Mouse (Mus musculus): Measurements from ENCODE around the gene 2310003L06Rik. TPM values are rescaled to one million over a fixed set of nuclear protein-coding genes. Genes with fewer than 3 reads are reported as not detected.

2310003L06Rik gene
- total and polyA plus RNA-seq, 3 experiments: 0.05 TPM; not detected in 2

GRCm38 (mm10) chr5:87979139-87979538 is 9.9 kb downstream of the 2310003L06Rik start, which contains the start of gene Cabs1:
Cabs1 (plus strand) TSS chr5:87979439.
- Histone ChIP-seq H3K9me3 (replicated peaks) (no peaks in the 10 kb centered on the region), H3K4me3 (ENCODE audit: low read depth, low read length) (no peak within 1 kb of the TSS), H3K4me1 (ENCODE audit: insufficient read depth, low read depth, low read length) (no peaks in the 10 kb centered on the region), H3K27me3 (ENCODE audit: insufficient read depth, low read length) (no peaks in the 10 kb centered on the region), H3K36me3 (replicated peaks) (no peaks in the 10 kb centered on the region)
- ATAC-seq (ENCODE audit: extremely low read depth, insufficient number of reproducible peaks, low FRiP score, poor library complexity, severe bottlenecking) (no peak), DNase-seq (ENCODE audit: low spot score) (no peak)
- TF ChIP-seq GATA1 (IDR thresholded peaks at IDR 0.05; ENCODE audit: borderline replicate concordance, low read length): no peak
- TF ChIP-seq CTCF (IDR thresholded peaks at IDR 0.05; ENCODE audit: low read depth, low read length): no peak
- TF ChIP-seq POLR2AphosphoS5 (IDR thresholded peaks at IDR 0.05; ENCODE audit: insufficient replicate concordance, low read depth, low read length): no peak
- TF ChIP-seq GATA2 (IDR thresholded peaks at IDR 0.05; ENCODE audit: borderline replicate concordance, low read depth, low read length): no peak
- no peak for TF ChIP-seq TAL1 (conservative IDR thresholded peaks at IDR 0.05; ENCODE audit: low read depth, low read length)

GRCm38 (mm10) chr5:87982468-87983214 is 13.4 kb downstream of the 2310003L06Rik start:
- H3K9me3 ChIP-seq (replicated peaks): no peaks in the 10 kb centered on the region
- no peaks in the 10 kb centered on the region for H3K36me3 ChIP-seq (replicated peaks)
- H3K27me3 ChIP-seq (ENCODE audit: insufficient read depth, low read length): no peaks in the 10 kb centered on the region
- no peaks in the 10 kb centered on the region for H3K4me1 ChIP-seq (ENCODE audit: insufficient read depth, low read depth, low read length)
- H3K4me3 ChIP-seq (ENCODE audit: low read depth, low read length): no peak overlapping the region
- TF ChIP-seq CTCF (IDR thresholded peaks at IDR 0.05; ENCODE audit: low read depth, low read length) (no peak), GATA1 (IDR thresholded peaks at IDR 0.05; ENCODE audit: borderline replicate concordance, low read length) (no peak), TAL1 (conservative IDR thresholded peaks at IDR 0.05; ENCODE audit: low read depth, low read length) (no peak), POLR2AphosphoS5 (IDR thresholded peaks at IDR 0.05; ENCODE audit: insufficient replicate concordance, low read depth, low read length) (no peak)
- DNase-seq (ENCODE audit: low spot score) (no peak), ATAC-seq (ENCODE audit: extremely low read depth, insufficient number of reproducible peaks, low FRiP score, poor library complexity, severe bottlenecking) (no peak; the same call in 1 of the 2 replicates)

- Histone ChIP-seq H3K27me3 (ENCODE audit: insufficient read depth, low read length) (no peaks in the 10 kb centered on the region), H3K36me3 (replicated peaks) (no peaks in the 10 kb centered on the region), H3K4me3 (ENCODE audit: low read depth, low read length) (no peak within 1 kb of the TSS), H3K4me1 (ENCODE audit: insufficient read depth, low read depth, low read length) (no peaks in the 10 kb centered on the region), H3K9me3 (replicated peaks) (no peaks in the 10 kb centered on the region)
- ATAC-seq (ENCODE audit: extremely low read depth, insufficient number of reproducible peaks, low FRiP score, poor library complexity, severe bottlenecking) (no peak), DNase-seq (ENCODE audit: low spot score) (no peak)
- TF ChIP-seq GATA2 (IDR thresholded peaks at IDR 0.05; ENCODE audit: borderline replicate concordance, low read depth, low read length) (no peak), GATA1 (IDR thresholded peaks at IDR 0.05; ENCODE audit: borderline replicate concordance, low read length) (no peak), TAL1 (conservative IDR thresholded peaks at IDR 0.05; ENCODE audit: low read depth, low read length) (no peak), POLR2AphosphoS5 (IDR thresholded peaks at IDR 0.05; ENCODE audit: insufficient replicate concordance, low read depth, low read length) (no peak), CTCF (IDR thresholded peaks at IDR 0.05; ENCODE audit: low read depth, low read length) (no peak)
These were observed 33.0 kb downstream of the 2310003L06Rik start, which contains the start of gene Smr3a for GRCm38 (mm10) chr5:88002249-88002648. Smr3a (plus strand) TSS chr5:88002549.

- TF ChIP-seq TAL1 (conservative IDR thresholded peaks at IDR 0.05; ENCODE audit: low read depth, low read length) (no peak), CTCF (IDR thresholded peaks at IDR 0.05; ENCODE audit: low read depth, low read length) (no peak), POLR2AphosphoS5 (IDR thresholded peaks at IDR 0.05; ENCODE audit: insufficient replicate concordance, low read depth, low read length) (no peak), GATA2 (IDR thresholded peaks at IDR 0.05; ENCODE audit: borderline replicate concordance, low read depth, low read length) (no peak), GATA1 (IDR thresholded peaks at IDR 0.05; ENCODE audit: borderline replicate concordance, low read length) (no peak)
- Histone ChIP-seq H3K36me3 (replicated peaks) (no peaks in the 10 kb centered on the region), H3K4me1 (ENCODE audit: insufficient read depth, low read depth, low read length) (no peaks in the 10 kb centered on the region), H3K9me3 (replicated peaks) (no peaks in the 10 kb centered on the region), H3K27me3 (ENCODE audit: insufficient read depth, low read length) (no peaks in the 10 kb centered on the region), H3K4me3 (ENCODE audit: low read depth, low read length) (no peak overlapping the region)
- DNase-seq (ENCODE audit: low spot score) (no peak), ATAC-seq (ENCODE audit: extremely low read depth, insufficient number of reproducible peaks, low FRiP score, poor library complexity, severe bottlenecking) (no peak)
These were observed 36.0 kb downstream of the 2310003L06Rik start for GRCm38 (mm10) chr5:88005241-88005640.

Other genes starting within 250 kb of the 2310003L06Rik start
- gene Csn1s2a, start 194.9 kb upstream of the 2310003L06Rik start, total RNA-seq (2014; fragmentation: Nextera tagmentation): not detected in 2 replicates
- 0.29 and 0.38 TPM in 2 replicates for gene Csn1s2a, start 194.9 kb upstream of the 2310003L06Rik start, total RNA-seq (2017)
- gene Csn1s2a, start 194.9 kb upstream of the 2310003L06Rik start, polyA plus RNA-seq (2012): not detected in 2 replicates
- not detected in 2 replicates for gene Csn1s2b, start 161.4 kb upstream of the 2310003L06Rik start, total RNA-seq (2014; fragmentation: Nextera tagmentation)
- 0.23 TPM in 1 of 2 replicates, not detected in the other for gene Csn1s2b, start 161.4 kb upstream of the 2310003L06Rik start, total RNA-seq (2017)
- gene Csn1s2b, start 161.4 kb upstream of the 2310003L06Rik start, polyA plus RNA-seq (2012): not detected in 2 replicates
- not detected in 2 replicates for gene Prr27, start 143.8 kb upstream of the 2310003L06Rik start, total RNA-seq (2014; fragmentation: Nextera tagmentation)
- 0.11 TPM in 1 of 2 replicates, not detected in the other for gene Prr27, start 143.8 kb upstream of the 2310003L06Rik start, total RNA-seq (2017)
- not detected in 2 replicates for gene Prr27, start 143.8 kb upstream of the 2310003L06Rik start, polyA plus RNA-seq (2012)
- not detected in 2 replicates for gene Odam, start 84.4 kb upstream of the 2310003L06Rik start, total RNA-seq (2014; fragmentation: Nextera tagmentation)
- 0.11 TPM in 1 of 2 replicates, not detected in the other for gene Odam, start 84.4 kb upstream of the 2310003L06Rik start, total RNA-seq (2017)
- not detected in 2 replicates for gene Odam, start 84.4 kb upstream of the 2310003L06Rik start, polyA plus RNA-seq (2012)
- gene Csn3, start 43.9 kb upstream of the 2310003L06Rik start, total RNA-seq (2014; fragmentation: Nextera tagmentation): not detected in 2 replicates
- gene Csn3, start 43.9 kb upstream of the 2310003L06Rik start, total RNA-seq (2017): 0.16 and 0.23 TPM in 2 replicates
- gene Csn3, start 43.9 kb upstream of the 2310003L06Rik start, polyA plus RNA-seq (2012): not detected in 2 replicates
- not detected in 2 replicates for gene Gm28434, start 58 bp downstream of the 2310003L06Rik start, total RNA-seq (2014; fragmentation: Nextera tagmentation)
- not detected in 2 replicates for gene Gm28434, start 58 bp downstream of the 2310003L06Rik start, total RNA-seq (2017)
- not detected in 2 replicates for gene Gm28434, start 58 bp downstream of the 2310003L06Rik start, polyA plus RNA-seq (2012)
- not detected in 2 replicates for gene Cabs1, start 10.0 kb downstream of the 2310003L06Rik start, total RNA-seq (2014; fragmentation: Nextera tagmentation)
- gene Cabs1, start 10.0 kb downstream of the 2310003L06Rik start, total RNA-seq (2017): 0.33 TPM in 1 of 2 replicates, not detected in the other
- gene Cabs1, start 10.0 kb downstream of the 2310003L06Rik start, polyA plus RNA-seq (2012): not detected in 2 replicates
- not detected in 2 replicates for gene Smr3a, start 33.1 kb downstream of the 2310003L06Rik start, total RNA-seq (2014; fragmentation: Nextera tagmentation)
- not detected in 2 replicates for gene Smr3a, start 33.1 kb downstream of the 2310003L06Rik start, total RNA-seq (2017)
- gene Smr3a, start 33.1 kb downstream of the 2310003L06Rik start, polyA plus RNA-seq (2012): not detected in 2 replicates
- gene Smr2, start 117.1 kb downstream of the 2310003L06Rik start, total RNA-seq (2014; fragmentation: Nextera tagmentation): not detected in 2 replicates
- 0.23 TPM in 1 of 2 replicates, not detected in the other for gene Smr2, start 117.1 kb downstream of the 2310003L06Rik start, total RNA-seq (2017)
- not detected in 2 replicates for gene Smr2, start 117.1 kb downstream of the 2310003L06Rik start, polyA plus RNA-seq (2012)
- not detected in 2 replicates for gene Gm11116, start 142.1 kb downstream of the 2310003L06Rik start, total RNA-seq (2014; fragmentation: Nextera tagmentation)
- not detected in 2 replicates for gene Gm11116, start 142.1 kb downstream of the 2310003L06Rik start, total RNA-seq (2017)
- not detected in 2 replicates for gene Gm11116, start 142.1 kb downstream of the 2310003L06Rik start, polyA plus RNA-seq (2012)
- not detected in 2 replicates for gene Gm11115, start 184.6 kb downstream of the 2310003L06Rik start, total RNA-seq (2014; fragmentation: Nextera tagmentation)
- gene Gm11115, start 184.6 kb downstream of the 2310003L06Rik start, total RNA-seq (2017): not detected in 2 replicates
- not detected in 2 replicates for gene Gm11115, start 184.6 kb downstream of the 2310003L06Rik start, polyA plus RNA-seq (2012)

Measured in G1E (cell line).